Mouse (Mus musculus): ENCODE results near the gene Mbtps1.

- TF ChIP-seq CTCF (IDR thresholded peaks at IDR 0.05; ENCODE audit: borderline replicate concordance, insufficient read depth, low read depth, low read length) (no peak), POLR2A (IDR thresholded peaks at IDR 0.05; ENCODE audit: borderline replicate concordance, insufficient read depth, low read length) (no peak)
These were observed 55.3 kb downstream of the Mbtps1 start for GRCm38 (mm10) chr8:119503191-119503767.
